Mouse (Mus musculus) hematopoietic stem cell, adult 5-6 weeks (primary cell): ENCODE measurements around the gene Anpep. TPM values are rescaled to one million over a fixed set of nuclear protein-coding genes. Genes with fewer than 3 reads are reported as not detected.

Experiments used
- ATAC-seq, 2 experiments: fragments of 125-278 bp in 1 of 2; replicated peaks in 1 of 2; 2 replicates each; pipeline ENCODE4 v1.8.0; 2016 to 2017; ENCODE audit warnings: inconsistent platforms in 2 of 2, mild to moderate bottlenecking in 2 of 2, moderate number of reproducible peaks in 2 of 2, low read depth in 1 of 2, moderate TSS enrichment in 1 of 2; ENCODE audit not compliant: low FRiP score in 2 of 2, poor library complexity in 2 of 2, severe bottlenecking in 2 of 2, insufficient read depth in 1 of 2, low TSS enrichment in 1 of 2
- total RNA-seq: library from RNA; stranded (forward); fragments of 172-1452, 232-1000 nt; gene quantifications from 2 replicates; pipeline ENCODE4 v1.2.3, GENCODE M21; 2017

Anpep gene
- total RNA-seq, 1 experiment from 2014 or later = 0.55 TPM

- ATAC-seq = no peak
Observed at GRCm38 (mm10) chr7:79831585-79831984, 29.3 kb downstream of the Anpep start.

- no peak for ATAC-seq
Observed at GRCm38 (mm10) chr7:79831145-79831544, 29.7 kb downstream of the Anpep start.

- ATAC-seq = no peak
Observed at GRCm38 (mm10) chr7:79828341-79828740, 32.5 kb downstream of the Anpep start.

GRCm38 (mm10) chr7:79822092-79822695, 38.7 kb downstream of the Anpep start:
- 0 out of 4 replicates have a peak, but pooled peaks of 1 of the 2 experiments have one; percentile 29 for ATAC-seq

GRCm38 (mm10) chr7:79819996-79820395, 40.9 kb downstream of the Anpep start:
- ATAC-seq = no peak

- ATAC-seq = no peak
Observed at GRCm38 (mm10) chr7:79819515-79819914, 41.3 kb downstream of the Anpep start.

GRCm38 (mm10) chr7:79818321-79818720, 42.5 kb downstream of the Anpep start:
- ATAC-seq = no peak

GRCm38 (mm10) chr7:79813409-79813808, 47.5 kb downstream of the Anpep start:
- no peak for ATAC-seq

GRCm38 (mm10) chr7:79810611-79811506, 50.0 kb downstream of the Anpep start, which contains the start of gene Mesp2:
Gene Mesp2 (plus strand): TSS chr7:79810727.
- peak; percentile 12 to 51; a peak in 3 of 4 replicates for ATAC-seq

- ATAC-seq = no peak
Observed at GRCm38 (mm10) chr7:79808561-79808960, 52.3 kb downstream of the Anpep start.

GRCm38 (mm10) chr7:79803887-79804286, 57.0 kb downstream of the Anpep start:
- ATAC-seq = no peak

- ATAC-seq = no peak
Observed at GRCm38 (mm10) chr7:79802037-79802436, 58.8 kb downstream of the Anpep start.

- no peak for ATAC-seq
Observed at GRCm38 (mm10) chr7:79801391-79801790, 59.5 kb downstream of the Anpep start.

GRCm38 (mm10) chr7:79800336-79800735, 60.5 kb downstream of the Anpep start:
- ATAC-seq = no peak

- no peak for ATAC-seq
Observed at GRCm38 (mm10) chr7:79799506-79799905, 61.4 kb downstream of the Anpep start.

GRCm38 (mm10) chr7:79799048-79799447, 61.8 kb downstream of the Anpep start:
- peak; percentile 61 to 62; a peak in 3 of 4 replicates for ATAC-seq

GRCm38 (mm10) chr7:79798606-79799005, 62.3 kb downstream of the Anpep start:
- ATAC-seq = no peak

GRCm38 (mm10) chr7:79793688-79794087, 67.2 kb downstream of the Anpep start, which contains the start of gene Mesp1:
Gene Mesp1 (minus strand): TSS chr7:79793788.
- ATAC-seq = no peak
